Mouse (Mus musculus): ENCODE results near the gene Cyld. TPM values are rescaled to one million over a fixed set of nuclear protein-coding genes. Genes with fewer than 3 reads are reported as not detected.
A peak's percentile ranks its signal among the peaks of the same experiment; 100 is the strongest.
"Not testable (repeated sequence)": the region's sequence is repeated elsewhere in the genome, so short reads cannot be mapped to it uniquely, and the experiment has no call there.

The Cyld gene
- total RNA-seq, 2 experiments from 2014 or later = 41.4 to 58.1 TPM

DNA sequence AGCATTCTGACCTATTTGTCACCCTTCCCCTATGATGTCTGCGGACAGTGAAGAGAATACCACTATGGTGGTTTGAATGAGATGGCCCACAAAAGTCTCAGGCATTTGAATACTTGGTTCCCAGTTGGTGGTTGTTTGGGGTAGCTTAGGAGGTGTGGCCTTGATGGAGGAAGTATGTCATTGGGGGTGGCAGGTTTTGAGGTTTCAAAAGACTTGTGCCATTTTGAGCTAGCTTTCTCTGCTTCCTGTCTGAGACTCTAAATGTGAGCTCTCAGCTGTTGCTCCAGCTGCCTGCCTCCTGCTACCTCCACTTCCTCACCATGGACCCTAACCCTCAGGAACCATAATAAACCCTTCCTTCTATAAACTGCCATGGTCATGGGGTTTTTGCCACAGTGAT lies 86.9 kb downstream of the Cyld start:
- no peak for DNase-seq (ENCODE audit: low spot score in 2 of 2)

- not testable (repeated sequence) for DNase-seq (ENCODE audit: low spot score in 2 of 2)
These were observed 91.5 kb downstream of the Cyld start for GRCm38 (mm10) chr8:88788335-88788734.

DNA sequence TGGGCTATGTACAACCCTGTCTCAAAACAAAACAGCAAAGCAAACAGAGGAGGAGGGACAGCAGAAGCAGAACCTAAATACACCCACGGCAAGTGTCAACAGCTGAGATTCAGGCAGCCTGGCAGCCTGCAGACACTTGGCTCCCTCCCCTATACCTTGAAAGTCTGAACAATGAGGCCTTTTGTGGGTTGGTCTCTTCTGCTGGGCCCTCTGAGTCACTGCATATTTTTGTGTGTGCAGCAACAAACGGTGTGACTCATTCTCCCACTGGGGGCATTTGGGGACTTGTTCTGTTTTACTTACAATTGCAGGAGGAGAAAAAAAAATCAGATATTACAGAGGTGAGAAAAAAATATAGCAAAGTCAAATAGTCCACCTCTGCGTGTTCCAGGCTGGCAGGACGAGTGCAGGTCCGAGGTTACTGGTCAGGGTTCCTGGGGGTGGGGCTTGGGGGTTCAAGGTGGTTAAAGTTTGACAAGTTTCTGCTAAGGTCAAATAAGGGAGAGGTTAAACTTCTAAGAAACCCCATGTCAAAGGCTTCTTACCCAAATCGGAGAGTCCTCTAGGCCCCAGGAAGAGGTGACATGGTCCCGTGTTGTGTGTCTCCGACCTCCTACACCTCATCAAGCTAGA lies 96.0 kb downstream of the Cyld start:
- DNase-seq (ENCODE audit: low spot score in 2 of 2) = peak in 1 of 2 experiments; percentile 20

- DNase-seq (ENCODE audit: low spot score in 2 of 2) = no peak
These were observed 96.5 kb downstream of the Cyld start for GRCm38 (mm10) chr8:88793324-88793722.

DNA sequence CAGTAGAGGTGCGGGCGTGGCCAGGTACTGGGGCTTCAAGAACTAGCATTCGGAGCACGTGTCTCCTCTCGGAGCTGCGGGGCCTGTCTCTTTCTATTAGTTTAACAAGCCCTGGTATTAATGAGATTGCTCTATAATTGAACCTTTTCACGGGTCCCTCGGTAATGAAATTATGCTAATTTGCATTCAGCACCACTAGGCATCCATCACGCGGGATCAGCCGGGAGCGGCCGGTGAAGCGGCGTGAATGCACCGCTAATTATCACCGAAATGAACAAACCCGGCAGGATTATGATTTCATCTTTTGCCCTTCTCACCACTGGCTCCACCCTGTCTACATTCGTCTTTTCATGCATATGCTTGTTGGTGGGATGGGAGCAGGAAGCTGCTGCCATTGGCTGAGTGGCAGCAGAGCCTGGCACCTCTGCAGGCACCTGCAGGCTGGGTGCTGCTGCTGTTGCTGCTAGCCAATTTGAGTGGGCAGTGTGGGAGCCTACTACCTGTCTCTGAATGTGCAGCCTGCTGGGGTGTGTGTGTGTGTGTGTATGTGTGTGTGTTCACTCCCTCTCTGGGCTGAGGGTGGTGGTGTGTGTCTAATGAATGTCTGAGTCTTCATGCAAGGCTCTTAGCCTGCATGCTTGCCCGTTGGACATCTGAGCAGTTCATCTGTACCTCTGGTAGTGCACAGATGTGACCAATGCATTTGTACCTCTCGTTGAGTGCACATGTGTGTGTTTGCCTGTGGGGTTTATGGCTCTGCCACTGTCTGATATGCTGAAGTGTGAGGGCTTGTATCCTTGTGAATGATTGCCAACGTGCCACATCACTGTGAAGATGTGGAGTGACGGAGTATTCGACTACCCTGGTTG lies 97.2 kb downstream of the Cyld start:
- no peak for DNase-seq (ENCODE audit: low spot score in 2 of 2)

- DNase-seq (ENCODE audit: low spot score in 2 of 2) = no peak
These were observed 97.7 kb downstream of the Cyld start for GRCm38 (mm10) chr8:88794615-88794907.

DNA sequence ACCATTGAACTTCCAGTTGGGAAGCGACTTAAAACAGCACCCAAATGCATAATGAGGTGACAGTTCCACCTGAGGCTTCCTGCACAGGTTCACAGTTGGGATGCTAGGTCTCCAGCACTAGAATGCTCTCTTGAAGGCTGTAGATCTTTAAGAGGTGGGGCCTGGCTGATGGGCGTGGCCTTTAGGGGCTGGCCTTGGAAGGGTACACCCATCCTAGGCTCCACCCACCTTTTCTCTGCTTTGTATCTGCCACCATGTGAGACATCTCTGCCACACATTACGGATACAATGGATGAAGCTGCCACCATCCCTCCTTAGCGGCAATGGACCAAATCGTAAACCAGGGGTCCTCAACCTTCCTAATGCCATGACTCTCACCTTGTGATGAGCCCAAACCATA lies 99.1 kb downstream of the Cyld start:
- no peak for DNase-seq (ENCODE audit: low spot score in 2 of 2)

DNA sequence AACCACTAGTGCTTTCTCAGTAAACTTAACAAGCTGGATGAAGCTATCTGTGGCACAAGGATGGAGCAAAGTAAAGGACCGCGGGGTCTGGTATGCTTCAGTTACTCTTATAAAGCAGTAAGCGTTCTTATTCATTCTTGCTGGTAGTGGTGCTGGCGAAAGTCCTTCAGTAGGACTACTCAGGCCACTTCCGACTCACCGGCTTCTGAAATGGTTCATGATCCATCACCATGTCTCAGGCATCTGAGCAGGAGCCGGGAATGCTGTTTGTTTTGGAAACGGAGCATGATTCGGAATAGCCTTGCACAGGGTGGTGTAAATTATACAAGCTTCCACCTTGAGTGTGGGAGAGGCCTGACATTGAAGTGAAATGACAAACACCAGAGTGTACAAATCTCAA lies 99.8 kb downstream of the Cyld start:
- DNase-seq (ENCODE audit: low spot score in 2 of 2) = no peak

Other genes with a start within 250 kb of the Cyld start
- 10 to 100 TPM; 29.0 to 33.1 TPM for gene Nkd1, start 175.7 kb upstream of the Cyld start, total RNA-seq (2021)
- gene Snx20, start 60.9 kb upstream of the Cyld start, total RNA-seq (2021) = 1 to 10 TPM; 1.8 to 2.5 TPM
- 1 to 10 TPM in 1 of 2 experiments, under 1 TPM in 1; 0.60 to 1.6 TPM for gene Nod2, start 49.7 kb upstream of the Cyld start, total RNA-seq (2021)